Mouse (Mus musculus): ENCODE results near the gene Clec2g. TPM values are rescaled to one million over a fixed set of nuclear protein-coding genes. Genes with fewer than 3 reads are reported as not detected.
"Not testable (repeated sequence)": the region's sequence is repeated elsewhere in the genome, so short reads cannot be mapped to it uniquely, and the experiment has no call there.

The Clec2g gene
- not detected in 2 replicates for polyA plus RNA-seq (2015; fragmentation: Nextera tagmentation; extraction: Ambion mirVana)

GRCm38 (mm10) chr6:128934081-128934480, at the start of gene Clec2g:
Gene Clec2g, plus strand, starts transcription at chr6:128934381.
- not testable (repeated sequence) for H3K4me3 ChIP-seq (ENCODE audit: low read depth, low read length); H3K4me1 ChIP-seq (ENCODE audit: control insufficient read depth, insufficient read depth, low read length); H3K27me3 ChIP-seq (ENCODE audit: control insufficient read depth, insufficient read depth, low read depth, low read length); ATAC-seq; H3K9me3 ChIP-seq (replicated peaks; ENCODE audit: control insufficient read depth, low read length, poor library complexity, severe bottlenecking); H3K27ac ChIP-seq (ENCODE audit: low read length); H3K36me3 ChIP-seq (ENCODE audit: control insufficient read depth, insufficient read depth, low read length); H3K4me2 ChIP-seq (ENCODE audit: low read length); H3K9ac ChIP-seq (ENCODE audit: low read depth, low read length)
- WGBS, result 98% methylated on average over 4 of the region's 4 CpGs

GRCm38 (mm10) chr6:128887091-128887790, 46.9 kb upstream of the Clec2g start, which contains the start of gene Clec2i:
Gene Clec2i, plus strand, starts transcription at chr6:128887588.
- not testable (repeated sequence) for H3K9me3 ChIP-seq (replicated peaks; ENCODE audit: control insufficient read depth, low read length, poor library complexity, severe bottlenecking); H3K9ac ChIP-seq (ENCODE audit: low read depth, low read length); H3K27ac ChIP-seq (ENCODE audit: low read length); H3K4me3 ChIP-seq (ENCODE audit: low read depth, low read length); H3K4me1 ChIP-seq (ENCODE audit: control insufficient read depth, insufficient read depth, low read length); H3K4me2 ChIP-seq (ENCODE audit: low read length); H3K27me3 ChIP-seq (ENCODE audit: control insufficient read depth, insufficient read depth, low read depth, low read length); H3K36me3 ChIP-seq (ENCODE audit: control insufficient read depth, insufficient read depth, low read length); ATAC-seq
- 86% methylated on average over 6 of the region's 6 CpGs for WGBS

GRCm38 (mm10) chr6:128888834-128889233, 45.3 kb upstream of the Clec2g start:
- Histone ChIP-seq H3K27me3 (ENCODE audit: control insufficient read depth, insufficient read depth, low read depth, low read length) (no peaks in the 10 kb centered on the region), H3K27ac (ENCODE audit: low read length) (no peak overlapping the region), H3K4me3 (ENCODE audit: low read depth, low read length) (no peak overlapping the region), H3K9ac (ENCODE audit: low read depth, low read length) (no peak overlapping the region), H3K9me3 (replicated peaks; ENCODE audit: control insufficient read depth, low read length, poor library complexity, severe bottlenecking) (no peaks in the 10 kb centered on the region), H3K36me3 (ENCODE audit: control insufficient read depth, insufficient read depth, low read length) (no peaks in the 10 kb centered on the region), H3K4me2 (ENCODE audit: low read length) (no peak overlapping the region), H3K4me1 (ENCODE audit: control insufficient read depth, insufficient read depth, low read length) (no peaks in the 10 kb centered on the region)
- WGBS, result 80% methylated on average over 5 of the region's 5 CpGs
- no peak for ATAC-seq

- Histone ChIP-seq H3K4me1 (ENCODE audit: control insufficient read depth, insufficient read depth, low read length) (no peaks in the 10 kb centered on the region), H3K27me3 (ENCODE audit: control insufficient read depth, insufficient read depth, low read depth, low read length) (no peaks in the 10 kb centered on the region), H3K4me3 (ENCODE audit: low read depth, low read length) (no peak within 1 kb of the TSS), H3K36me3 (ENCODE audit: control insufficient read depth, insufficient read depth, low read length) (no peaks in the 10 kb centered on the region), H3K9me3 (replicated peaks; ENCODE audit: control insufficient read depth, low read length, poor library complexity, severe bottlenecking) (no peaks in the 10 kb centered on the region), H3K4me2 (ENCODE audit: low read length) (no peak within 1 kb of the TSS), H3K9ac (ENCODE audit: low read depth, low read length) (no peak within 1 kb of the TSS), H3K27ac (ENCODE audit: low read length) (no peak within 1 kb of the TSS)
- no peak for ATAC-seq
- WGBS, result 85% methylated on average over 2 of the region's 2 CpGs
Observed at GRCm38 (mm10) chr6:128890948-128891355, 43.2 kb upstream of the Clec2g start, which contains the start of gene BC035044. Gene BC035044, minus strand, starts transcription at chr6:128891126.

- 87% methylated on average over 3 of the region's 3 CpGs for WGBS
- Histone ChIP-seq H3K4me2 (ENCODE audit: low read length) (no peak overlapping the region), H3K36me3 (ENCODE audit: control insufficient read depth, insufficient read depth, low read length) (no peaks in the 10 kb centered on the region), H3K9me3 (replicated peaks; ENCODE audit: control insufficient read depth, low read length, poor library complexity, severe bottlenecking) (no peaks in the 10 kb centered on the region), H3K4me1 (ENCODE audit: control insufficient read depth, insufficient read depth, low read length) (no peaks in the 10 kb centered on the region), H3K27ac (ENCODE audit: low read length) (no peak overlapping the region), H3K9ac (ENCODE audit: low read depth, low read length) (no peak overlapping the region), H3K27me3 (ENCODE audit: control insufficient read depth, insufficient read depth, low read depth, low read length) (no peaks in the 10 kb centered on the region), H3K4me3 (ENCODE audit: low read depth, low read length) (no peak overlapping the region)
- no peak for ATAC-seq
Observed at GRCm38 (mm10) chr6:128895404-128896001, 38.7 kb upstream of the Clec2g start.

GRCm38 (mm10) chr6:128900044-128900443, 34.1 kb upstream of the Clec2g start:
- no peak overlapping the region for H3K4me2 ChIP-seq (ENCODE audit: low read length)
- no peaks in the 10 kb centered on the region for H3K36me3 ChIP-seq (ENCODE audit: control insufficient read depth, insufficient read depth, low read length)
- H3K4me1 ChIP-seq (ENCODE audit: control insufficient read depth, insufficient read depth, low read length), result no peaks in the 10 kb centered on the region
- no peak overlapping the region for H3K4me3 ChIP-seq (ENCODE audit: low read depth, low read length)
- no peaks in the 10 kb centered on the region for H3K9me3 ChIP-seq (replicated peaks; ENCODE audit: control insufficient read depth, low read length, poor library complexity, severe bottlenecking)
- 87% methylated on average over 2 of the region's 2 CpGs for WGBS
- H3K9ac ChIP-seq (ENCODE audit: low read depth, low read length), result no peak overlapping the region
- H3K27ac ChIP-seq (ENCODE audit: low read length), result no peak overlapping the region
- H3K27me3 ChIP-seq (ENCODE audit: control insufficient read depth, insufficient read depth, low read depth, low read length), result no peaks in the 10 kb centered on the region
- ATAC-seq, result no peak

- H3K27me3 ChIP-seq (ENCODE audit: control insufficient read depth, insufficient read depth, low read depth, low read length), result not testable (repeated sequence)
Observed at GRCm38 (mm10) chr6:128900796-128901552, 33.2 kb upstream of the Clec2g start.

GRCm38 (mm10) chr6:128913598-128914254, 20.5 kb upstream of the Clec2g start:
- Histone ChIP-seq H3K9me3 (replicated peaks; ENCODE audit: control insufficient read depth, low read length, poor library complexity, severe bottlenecking) (no peaks in the 10 kb centered on the region), H3K36me3 (ENCODE audit: control insufficient read depth, insufficient read depth, low read length) (no peaks in the 10 kb centered on the region), H3K4me2 (ENCODE audit: low read length) (no peak overlapping the region), H3K27me3 (ENCODE audit: control insufficient read depth, insufficient read depth, low read depth, low read length) (no peaks in the 10 kb centered on the region), H3K4me1 (ENCODE audit: control insufficient read depth, insufficient read depth, low read length) (no peaks in the 10 kb centered on the region), H3K4me3 (ENCODE audit: low read depth, low read length) (no peak overlapping the region), H3K27ac (ENCODE audit: low read length) (no peak overlapping the region), H3K9ac (ENCODE audit: low read depth, low read length) (no peak overlapping the region)
- no peak for ATAC-seq
- 88% methylated on average over 2 of the region's 2 CpGs for WGBS

More at GRCm38 (mm10) chr6:128900796-128901552, 33.2 kb upstream of the Clec2g start:
- H3K4me2 ChIP-seq (ENCODE audit: low read length); H3K4me3 ChIP-seq (ENCODE audit: low read depth, low read length); H3K36me3 ChIP-seq (ENCODE audit: control insufficient read depth, insufficient read depth, low read length); ATAC-seq; H3K9me3 ChIP-seq (replicated peaks; ENCODE audit: control insufficient read depth, low read length, poor library complexity, severe bottlenecking); H3K27ac ChIP-seq (ENCODE audit: low read length); H3K9ac ChIP-seq (ENCODE audit: low read depth, low read length); H3K4me1 ChIP-seq (ENCODE audit: control insufficient read depth, insufficient read depth, low read length): not testable (repeated sequence)
- 88% methylated on average over 5 of the region's 6 CpGs for WGBS

All from midbrain, embryonic 16.5 days (tissue).